17 mouse cellular contexts compared by ENCODE assay signal in the genomic region with DNA sequence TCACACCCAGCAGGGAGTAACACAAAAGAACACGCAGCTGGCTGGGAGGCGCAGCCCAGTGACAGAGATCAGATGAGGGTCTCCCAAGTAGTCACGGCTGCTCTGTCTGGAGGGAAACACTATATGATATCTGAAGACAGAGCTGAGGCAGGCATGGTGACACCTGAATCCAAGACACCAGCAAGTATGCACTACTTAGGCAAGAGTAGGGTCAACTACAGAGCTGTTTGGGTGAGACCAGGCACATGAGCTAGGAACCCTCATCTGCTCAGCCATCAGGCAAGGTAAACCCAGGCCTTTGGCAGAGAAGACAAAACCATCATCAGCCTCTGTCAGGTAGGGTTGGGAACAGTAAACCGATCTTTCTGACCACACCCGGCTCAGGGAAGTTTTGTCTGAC. TPM values are rescaled to one million over a fixed set of nuclear protein-coding genes. Genes with fewer than 3 reads are reported as not detected.
"Had no signal": no experiment of that assay in that cellular context is flagged by ENCODE, and none has a peak within 500 bp of the region (broad histone marks: within the 10 kb centered on the region; RNA-seq: fewer than 3 reads in every experiment).

No protein-coding gene starts in this region.

- H3K9me3 ChIP-seq: limb, embryonic 10.5 days; lung, embryonic 15.5 days; megakaryocyte, embryonic 14.5 days; neural tube, embryonic 12.5 days had no signal

- H3K4me2 ChIP-seq: lung, embryonic 15.5 days; neural tube, embryonic 12.5 days had no signal

- H3K27ac ChIP-seq: left cerebral cortex, adult 2 months; limb, embryonic 10.5 days; lung, embryonic 15.5 days; macrophage; neural tube, embryonic 12.5 days had no signal

- H3K27me3 ChIP-seq: lung, embryonic 15.5 days; megakaryocyte, embryonic 14.5 days; neural tube, embryonic 12.5 days had no signal

- DNase-seq: kidney, adult 8-10 months; kidney, postnatal 25 days; lung, postnatal 14 days; midbrain, embryonic 14.5 days; retina, postnatal 1 day; right cerebral cortex, postnatal 4 days; spleen, adult 18-20 months; thymus, adult 18-20 months; thymus, postnatal 14 days had no signal

- H3K4me3 ChIP-seq: left cerebral cortex, adult 2 months; limb, embryonic 10.5 days; lung, embryonic 15.5 days; megakaryocyte, embryonic 14.5 days; neural tube, embryonic 12.5 days had no signal

- H3K9ac ChIP-seq: lung, embryonic 15.5 days; neural tube, embryonic 12.5 days had no signal

RNA-seq across cellular contexts. Expression of gene Cort, which starts 6.8 kb away (rescaled TPM):
- total RNA-seq: monocyte, adult 5-6 weeks had no signal
- polyA plus RNA-seq: liver, embryonic 16.5 days; macrophage; midbrain, embryonic 14.5 days had no signal
